Mouse (Mus musculus) kidney, embryonic 14.5 days (tissue): ENCODE results near the gene Gfap. TPM values are rescaled to one million over a fixed set of nuclear protein-coding genes. Genes with fewer than 3 reads are reported as not detected.
A peak's percentile ranks its signal among the peaks of the same experiment; 100 is the strongest.

Experiments
- ATAC-seq: fragments of 200-750 bp; cut with Nextera tagmentation; 2 replicates; pipeline ENCODE4 v1.8.0; 2017; ENCODE audit warnings: moderate number of reproducible peaks, mild to moderate bottlenecking, moderate TSS enrichment, moderate library complexity; ENCODE audit not compliant: low FRiP score, low TSS enrichment
- H3K27ac ChIP-seq: fragments of 300-500 bp; sonication (generic); 2 replicates; pipeline ENCODE4 v1.5.1; 2014; ENCODE audit warnings: low read depth, mild to moderate bottlenecking, low read length, moderate library complexity, mixed read lengths
- H3K27me3 ChIP-seq: fragments of 300-500 bp; sonication (generic); 2 replicates; pipeline ENCODE4 v1.6.1; 2014; ENCODE audit warnings: mild to moderate bottlenecking, low read length; ENCODE audit not compliant: control insufficient read depth, insufficient read depth
- H3K36me3 ChIP-seq: fragments of 300-500 bp; sonication (generic); 2 replicates; pipeline ENCODE4 v1.6.1; 2014; ENCODE audit warnings: low read length, mixed read lengths; ENCODE audit not compliant: control insufficient read depth, insufficient read depth
- H3K4me1 ChIP-seq: fragments of 300-500 bp; sonication (generic); 2 replicates; pipeline ENCODE4 v1.6.1; 2014; ENCODE audit warnings: low read length, mixed read lengths; ENCODE audit not compliant: control insufficient read depth, insufficient read depth
- H3K4me2 ChIP-seq: fragments of 300-500 bp; sonication (generic); replicated peaks from 2 replicates; pipeline ENCODE4 v1.6.1; 2014; ENCODE audit warnings: low read depth, mild to moderate bottlenecking, low read length
- H3K4me3 ChIP-seq: fragments of 300-500 bp; sonication (generic); 2 replicates; pipeline ENCODE4 v1.5.1; 2014; ENCODE audit warnings: mild to moderate bottlenecking, low read length
- H3K9ac ChIP-seq: fragments of 300-500 bp; sonication (generic); 2 replicates; pipeline ENCODE4 v1.6.1; 2014; ENCODE audit warnings: low read depth, mild to moderate bottlenecking, low read length, moderate library complexity
- H3K9me3 ChIP-seq: fragments of 300-500 bp; sonication (generic); 2 replicates; pipeline ENCODE4 v1.6.1; 2016; ENCODE audit warnings: low read length; ENCODE audit not compliant: control insufficient read depth
- WGBS: fragments of 180-500 bp; shearing (Covaris S2); extraction: QIAGEN DNeasy Blood & Tissue Kit; methylation state at CpG from one replicate; pipeline ENCODE4 v1.1.7; 2014; 5-methylcytosine and 5-hydroxymethylcytosine counted together
- polyA plus RNA-seq: library from polyadenylated mRNA; unstranded; fragments of >200 nt; fragmentation: Nextera tagmentation; extraction: Ambion mirVana; gene quantifications from 2 replicates; pipeline ENCODE4 v1.2.1, GENCODE M21; 2014

Gfap gene
- polyA plus RNA-seq, 1 experiment from 2014 or later = 0.31 TPM

- 87% methylated on average over 8 of the region's 8 CpGs for WGBS
- no peak overlapping the region for H3K4me3 ChIP-seq
- H3K27me3 ChIP-seq = no peaks in the 10 kb centered on the region
- no peaks in the 10 kb centered on the region for H3K9me3 ChIP-seq
- no peaks in the 10 kb centered on the region for H3K4me1 ChIP-seq
- H3K27ac ChIP-seq = no peak overlapping the region
- ATAC-seq = no peak
- H3K36me3 ChIP-seq = peaks cover 95% of the 10 kb centered on the region
- H3K9ac ChIP-seq = no peak overlapping the region
- H3K4me2 ChIP-seq = no peak overlapping the region
These were observed 40.8 kb downstream of the Gfap start for GRCm38 (mm10) chr11:102859933-102860332.

- Histone ChIP-seq H3K4me3 (no peak overlapping the region), H3K9ac (no peak overlapping the region), H3K4me2 (no peak overlapping the region), H3K4me1 (no peaks in the 10 kb centered on the region), H3K27ac (no peak overlapping the region), H3K36me3 (peaks cover 97% of the 10 kb centered on the region), H3K27me3 (no peaks in the 10 kb centered on the region), H3K9me3 (no peaks in the 10 kb centered on the region)
- 83% methylated on average over 11 of the region's 11 CpGs for WGBS
- ATAC-seq = no peak
These were observed 41.8 kb downstream of the Gfap start for GRCm38 (mm10) chr11:102858951-102859350.

- H3K4me3 ChIP-seq = no peak overlapping the region
- H3K36me3 ChIP-seq = peaks cover 97% of the 10 kb centered on the region
- no peaks in the 10 kb centered on the region for H3K9me3 ChIP-seq
- no peak overlapping the region for H3K27ac ChIP-seq
- no peak overlapping the region for H3K9ac ChIP-seq
- no peaks in the 10 kb centered on the region for H3K27me3 ChIP-seq
- H3K4me2 ChIP-seq = no peak overlapping the region
- WGBS = 84% methylated on average over 6 of the region's 6 CpGs
- H3K4me1 ChIP-seq = no peaks in the 10 kb centered on the region
- ATAC-seq = no peak
These were observed 44.8 kb downstream of the Gfap start for GRCm38 (mm10) chr11:102855941-102856340.

- H3K27ac ChIP-seq = no peak overlapping the region
- H3K36me3 ChIP-seq = peaks cover 96% of the 10 kb centered on the region
These were observed 47.0 kb downstream of the Gfap start for GRCm38 (mm10) chr11:102853760-102854159.

GRCm38 (mm10) chr11:102851883-102852282, 48.8 kb downstream of the Gfap start:
- H3K4me3 ChIP-seq = no peak overlapping the region
- no peaks in the 10 kb centered on the region for H3K9me3 ChIP-seq
- no peaks in the 10 kb centered on the region for H3K27me3 ChIP-seq
- peaks cover 96% of the 10 kb centered on the region for H3K36me3 ChIP-seq
- no peaks in the 10 kb centered on the region for H3K4me1 ChIP-seq
- ATAC-seq = peak; percentile 85; the same call in 1 of the 2 replicates
- H3K27ac ChIP-seq = no peak overlapping the region
- 61% methylated on average over 5 of the region's 5 CpGs for WGBS
- H3K9ac ChIP-seq = no peak overlapping the region
- no peak overlapping the region for H3K4me2 ChIP-seq

More at GRCm38 (mm10) chr11:102853760-102854159, 47.0 kb downstream of the Gfap start:
- Histone ChIP-seq H3K9ac (no peak overlapping the region), H3K9me3 (no peaks in the 10 kb centered on the region), H3K4me3 (no peak overlapping the region), H3K4me2 (no peak overlapping the region), H3K4me1 (no peaks in the 10 kb centered on the region), H3K27me3 (no peaks in the 10 kb centered on the region)
- ATAC-seq = no peak

GRCm38 (mm10) chr11:102845926-102846325, 54.8 kb downstream of the Gfap start:
- H3K27ac ChIP-seq = no peak overlapping the region
- H3K4me1 ChIP-seq = no peaks in the 10 kb centered on the region
- ATAC-seq = no peak
- H3K4me2 ChIP-seq = no peak overlapping the region
- no peaks in the 10 kb centered on the region for H3K9me3 ChIP-seq
- no peak overlapping the region for H3K4me3 ChIP-seq
- H3K9ac ChIP-seq = no peak overlapping the region
- 59% methylated on average over 10 of the region's 10 CpGs for WGBS
- H3K36me3 ChIP-seq = peaks cover 98% of the 10 kb centered on the region
- no peaks in the 10 kb centered on the region for H3K27me3 ChIP-seq

GRCm38 (mm10) chr11:102838616-102839150, 62.0 kb downstream of the Gfap start:
- Histone ChIP-seq H3K9me3 (no peaks in the 10 kb centered on the region), H3K27me3 (no peaks in the 10 kb centered on the region), H3K9ac (no peak overlapping the region), H3K27ac (no peak overlapping the region), H3K4me2 (no peak overlapping the region), H3K36me3 (peaks cover 66% of the 10 kb centered on the region), H3K4me1 (no peaks in the 10 kb centered on the region), H3K4me3 (no peak overlapping the region)
- ATAC-seq = no peak
- WGBS = 87% methylated on average over 9 of the region's 9 CpGs

- Histone ChIP-seq H3K4me1 (peaks cover 2% of the 10 kb centered on the region; the same call in 1 of the 2 replicates), H3K4me3 (no peak overlapping the region), H3K4me2 (no peak overlapping the region), H3K9me3 (no peaks in the 10 kb centered on the region), H3K36me3 (peaks cover 60% of the 10 kb centered on the region), H3K27ac (no peak overlapping the region), H3K9ac (no peak overlapping the region), H3K27me3 (no peaks in the 10 kb centered on the region)
- 95% methylated on average over 2 of the region's 2 CpGs for WGBS
- no peak for ATAC-seq
These were observed 62.6 kb downstream of the Gfap start for GRCm38 (mm10) chr11:102838126-102838525.

- WGBS = 91% methylated on average over 1 of the region's 1 CpGs
- Histone ChIP-seq H3K27me3 (no peaks in the 10 kb centered on the region), H3K4me3 (no peak overlapping the region), H3K9ac (no peak overlapping the region), H3K4me2 (no peak overlapping the region), H3K4me1 (peaks cover 7% of the 10 kb centered on the region; the same call in 1 of the 2 replicates), H3K9me3 (no peaks in the 10 kb centered on the region), H3K36me3 (peaks cover 53% of the 10 kb centered on the region), H3K27ac (no peak overlapping the region)
- no peak for ATAC-seq
These were observed 63.3 kb downstream of the Gfap start for GRCm38 (mm10) chr11:102837385-102837784.
